Mouse (Mus musculus): ENCODE measurements around the gene Frmpd2. TPM values are rescaled to one million over a fixed set of nuclear protein-coding genes. Genes with fewer than 3 reads are reported as not detected.

Gene Frmpd2
- total and polyA plus RNA-seq, 3 experiments: not detected

DNA sequence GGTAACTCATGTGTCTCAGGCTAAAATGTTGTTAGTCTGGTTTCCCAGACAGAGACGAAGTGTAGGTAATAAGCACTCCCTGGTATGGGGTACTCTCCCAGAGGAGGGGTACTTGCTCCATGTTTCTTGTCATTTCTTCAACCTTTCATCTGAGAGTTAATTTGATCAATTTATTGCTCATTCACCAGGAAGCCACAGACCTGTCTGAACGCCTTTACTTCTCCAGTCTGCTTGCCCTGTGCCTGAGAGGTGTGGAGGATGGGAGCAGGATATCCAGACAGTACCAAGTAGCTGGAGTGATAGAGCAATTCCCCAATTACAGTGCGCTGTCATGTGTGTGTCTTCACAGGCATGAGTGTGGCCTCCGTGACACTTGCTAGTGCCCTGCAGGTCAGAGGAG lies 23.7 kb downstream of the Frmpd2 start:
- no peak for DNase-seq (ENCODE audit: extremely low read depth)
- Histone ChIP-seq H3K9ac (ENCODE audit: insufficient read depth, low read depth) (no peak overlapping the region), H3K4me3 (replicated peaks in 1 of 3; ENCODE audit: low read depth in 2 of 3, low read length in 2 of 3, poor library complexity in 1 of 3) (no peak overlapping the region), H3K4me1 (ENCODE audit: control insufficient read depth in 1 of 2, insufficient read depth in 2 of 2) (peaks cover 0 to 6% of the 10 kb centered on the region in 2 experiments; a peak in 2 of 4 replicates), H3K27me3 (replicated peaks) (peaks cover 5% of the 10 kb centered on the region), H3K4me2 (ENCODE audit: insufficient read depth, low read depth, poor library complexity, severe bottlenecking) (no peak overlapping the region), H3K27ac (ENCODE audit: insufficient read depth, low read depth) (no peak overlapping the region), H3K79me2 (replicated peaks; ENCODE audit: control insufficient read depth, extremely low read depth, insufficient read depth, poor library complexity, severe bottlenecking) (no peaks in the 10 kb centered on the region), H3K9me3 (replicated peaks; ENCODE audit: low read length) (no peaks in the 10 kb centered on the region), H3K36me3 (replicated peaks in 1 of 2; ENCODE audit: control insufficient read depth in 1 of 2, insufficient read depth in 1 of 2, low read length in 1 of 2) (no peaks in the 10 kb centered on the region)
- dilution Hi-C loops (cut with MboI; ENCODE audit: extremely low pct_ligation_motif_present, extremely low pct_unique_long_range_greater_than_20kb, low sequenced_read_pairs) (no loop called here), in situ Hi-C loops (cut with MboI; ENCODE audit: low pct_ligation_motif_present, low pct_unique_long_range_greater_than_20kb, low sequenced_read_pairs) (no loop called here)
- no peak for TF ChIP-seq TBP (conservative IDR thresholded peaks at IDR 0.05; ENCODE audit: low read depth, low read length)
- no peak for TF ChIP-seq E2F4 (IDR thresholded peaks at IDR 0.05; ENCODE audit: insufficient replicate concordance, low read depth, low read length)
- no peak for TF ChIP-seq BHLHE40 (IDR thresholded peaks at IDR 0.05; ENCODE audit: low read depth, low read length)
- TF ChIP-seq NRF1 (IDR thresholded peaks at IDR 0.05; ENCODE audit: low read depth, low read length): no peak
- no peak for TF ChIP-seq ZC3H11A (IDR thresholded peaks at IDR 0.05; ENCODE audit: low read depth, low read length)
- no peak for TF ChIP-seq RAD21 (IDR thresholded peaks at IDR 0.05; ENCODE audit: low read depth, low read length)
- TF ChIP-seq ZMIZ1 (IDR thresholded peaks at IDR 0.05; ENCODE audit: low read depth, low read length): no peak
- TF ChIP-seq GABPA (IDR thresholded peaks at IDR 0.05; ENCODE audit: insufficient replicate concordance, low read depth, low read length): no peak
- no peak for TF ChIP-seq IRF4 (IDR thresholded peaks at IDR 0.05; ENCODE audit: low read depth, low read length)
- TF ChIP-seq MEF2A (IDR thresholded peaks at IDR 0.05; ENCODE audit: borderline replicate concordance, low read depth, low read length): no peak
- no peak for TF ChIP-seq ZNF384 (IDR thresholded peaks at IDR 0.05; ENCODE audit: low read depth, low read length)
- TF ChIP-seq USF2 (conservative IDR thresholded peaks at IDR 0.05; ENCODE audit: low read depth, low read length): no peak
- no peak for TF ChIP-seq RCOR1 (conservative IDR thresholded peaks at IDR 0.05; ENCODE audit: low read depth, low read length)
- no peak for TF ChIP-seq MAX (IDR thresholded peaks at IDR 0.05; ENCODE audit: low read length)
- no peak for TF ChIP-seq POLR2AphosphoS2 (IDR thresholded peaks at IDR 0.05; ENCODE audit: low read depth, low read length)
- no peak for TF ChIP-seq MXI1 (IDR thresholded peaks at IDR 0.05; ENCODE audit: low read depth, low read length)
- no peak for TF ChIP-seq PAX5 (IDR thresholded peaks at IDR 0.05; ENCODE audit: low read length)
- no peak for TF ChIP-seq HCFC1 (IDR thresholded peaks at IDR 0.05; ENCODE audit: low read depth, low read length)

DNA sequence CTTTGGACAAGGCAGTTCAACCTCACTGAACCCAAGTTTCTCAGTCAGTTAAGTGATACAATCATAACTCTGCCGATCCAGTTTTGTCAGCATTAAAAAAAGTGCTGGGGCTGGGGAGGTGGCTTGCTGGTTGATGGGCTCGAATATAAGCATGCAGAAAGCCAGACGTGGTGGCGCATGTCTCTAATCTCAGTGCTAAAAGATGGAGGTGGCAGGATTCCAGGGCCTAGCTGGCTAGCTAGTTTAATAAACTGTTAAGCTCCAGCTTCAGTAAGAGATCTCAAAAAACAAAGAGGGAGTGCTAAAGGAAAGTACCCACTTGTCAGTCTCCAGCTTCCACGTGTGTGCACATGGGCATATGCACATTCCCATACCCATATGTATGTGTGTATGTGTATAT lies 25.9 kb downstream of the Frmpd2 start:
- Histone ChIP-seq H3K4me3 (replicated peaks in 1 of 3; ENCODE audit: low read depth in 2 of 3, low read length in 2 of 3, poor library complexity in 1 of 3) (no peak overlapping the region), H3K4me1 (ENCODE audit: control insufficient read depth in 1 of 2, insufficient read depth in 2 of 2) (peaks cover 0 to 6% of the 10 kb centered on the region in 2 experiments; a peak in 2 of 4 replicates), H3K4me2 (ENCODE audit: insufficient read depth, low read depth, poor library complexity, severe bottlenecking) (no peak overlapping the region), H3K36me3 (replicated peaks in 1 of 2; ENCODE audit: control insufficient read depth in 1 of 2, insufficient read depth in 1 of 2, low read length in 1 of 2) (no peaks in the 10 kb centered on the region), H3K79me2 (replicated peaks; ENCODE audit: control insufficient read depth, extremely low read depth, insufficient read depth, poor library complexity, severe bottlenecking) (no peaks in the 10 kb centered on the region), H3K9ac (ENCODE audit: insufficient read depth, low read depth) (no peak overlapping the region), H3K27ac (ENCODE audit: insufficient read depth, low read depth) (no peak overlapping the region), H3K27me3 (replicated peaks) (peaks cover 6% of the 10 kb centered on the region), H3K9me3 (replicated peaks; ENCODE audit: low read length) (no peaks in the 10 kb centered on the region)
- no peak for DNase-seq (ENCODE audit: extremely low read depth)
- TF ChIP-seq HCFC1 (IDR thresholded peaks at IDR 0.05; ENCODE audit: low read depth, low read length) (no peak), TBP (conservative IDR thresholded peaks at IDR 0.05; ENCODE audit: low read depth, low read length) (no peak), POLR2A (IDR thresholded peaks at IDR 0.05; ENCODE audit: low read depth, low read length) (no peak)
- in situ Hi-C loops (cut with MboI; ENCODE audit: low pct_ligation_motif_present, low pct_unique_long_range_greater_than_20kb, low sequenced_read_pairs): no loop called here
- dilution Hi-C loops (cut with MboI; ENCODE audit: extremely low pct_ligation_motif_present, extremely low pct_unique_long_range_greater_than_20kb, low sequenced_read_pairs): no loop called here

Measured in CH12.LX (cell line).